Mouse (Mus musculus): ENCODE data around the gene Fxyd4. TPM values are rescaled to one million over a fixed set of nuclear protein-coding genes. Genes with fewer than 3 reads are reported as not detected.

Fxyd4 gene
- total and polyA plus RNA-seq, 2 experiments from 2014 or later = 0.91 TPM; not detected in 1

- Histone ChIP-seq H3K4me1 (ENCODE audit: insufficient read depth, low read length) (0 out of 2 replicates have a peak, but pooled peaks cover 3% of the 10 kb centered on the region), H3K27me3 (ENCODE audit: insufficient read depth, low read length) (no peaks in the 10 kb centered on the region), H3K4me2 (ENCODE audit: low read depth, low read length) (no peak overlapping the region), H3K36me3 (ENCODE audit: insufficient read depth, low read length) (no peaks in the 10 kb centered on the region), H3K27ac (no peak overlapping the region), H3K9ac (replicated peaks; ENCODE audit: low read length) (no peak overlapping the region), H3K9me3 (ENCODE audit: low read length) (no peaks in the 10 kb centered on the region), H3K4me3 (ENCODE audit: low read length) (no peak overlapping the region)
- DNase-seq (ENCODE audit: low spot score) (no peak), ATAC-seq (no peak)
- 83% methylated on average over 2 of the region's 2 CpGs for WGBS
- TF ChIP-seq CTCF (IDR thresholded peaks at IDR 0.05; ENCODE audit: low read depth) = no peak
Measured at GRCm38 (mm10) chr6:117943899-117944298, 6.4 kb upstream of the Fxyd4 start.

DNA sequence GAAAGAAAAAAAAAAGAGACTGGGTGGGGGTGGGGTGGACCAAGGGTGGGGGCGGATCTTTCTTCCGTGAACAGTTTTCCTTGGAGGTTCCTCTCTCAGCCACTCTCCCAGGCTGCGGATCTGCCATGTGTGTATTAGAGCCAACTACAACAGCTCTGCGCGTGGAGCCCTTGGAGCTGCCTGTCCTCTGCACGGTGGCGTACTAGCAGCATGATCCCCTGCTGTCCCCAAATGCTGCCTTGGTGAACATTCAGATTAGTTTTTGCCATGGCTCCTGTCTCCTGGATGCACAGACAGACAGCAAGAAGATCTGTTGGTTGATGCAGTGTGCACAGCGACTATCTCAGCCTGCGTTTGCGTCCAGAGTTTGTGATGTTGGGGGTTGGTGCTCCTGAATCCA is 5.3 kb upstream of the Fxyd4 start:
- Histone ChIP-seq H3K4me3 (ENCODE audit: low read length) (no peak overlapping the region), H3K27ac (no peak overlapping the region), H3K27me3 (ENCODE audit: insufficient read depth, low read length) (no peaks in the 10 kb centered on the region), H3K9ac (replicated peaks; ENCODE audit: low read length) (no peak overlapping the region), H3K36me3 (ENCODE audit: insufficient read depth, low read length) (no peaks in the 10 kb centered on the region), H3K4me1 (ENCODE audit: insufficient read depth, low read length) (0 out of 2 replicates have a peak, but pooled peaks cover 3% of the 10 kb centered on the region), H3K9me3 (ENCODE audit: low read length) (no peaks in the 10 kb centered on the region), H3K4me2 (ENCODE audit: low read depth, low read length) (no peak overlapping the region)
- TF ChIP-seq CTCF (IDR thresholded peaks at IDR 0.05; ENCODE audit: low read depth) = no peak
- DNase-seq (ENCODE audit: low spot score) (no peak), ATAC-seq (no peak)
- 78% methylated on average over 10 of the region's 10 CpGs for WGBS

GRCm38 (mm10) chr6:117938951-117939350 is 1.5 kb upstream of the Fxyd4 start:
- WGBS = 80% methylated on average over 10 of the region's 10 CpGs
- H3K27ac ChIP-seq = no peak overlapping the region
- H3K9me3 ChIP-seq (ENCODE audit: low read length) = no peaks in the 10 kb centered on the region
- no peak overlapping the region for H3K9ac ChIP-seq (replicated peaks; ENCODE audit: low read length)
- H3K4me1 ChIP-seq (ENCODE audit: insufficient read depth, low read length) = 0 out of 2 replicates have a peak, but pooled peaks cover 3% of the 10 kb centered on the region
- no peaks in the 10 kb centered on the region for H3K27me3 ChIP-seq (ENCODE audit: insufficient read depth, low read length)
- H3K4me2 ChIP-seq (ENCODE audit: low read depth, low read length) = no peak overlapping the region
- H3K36me3 ChIP-seq (ENCODE audit: insufficient read depth, low read length) = no peaks in the 10 kb centered on the region
- DNase-seq (ENCODE audit: low spot score) = no peak
- H3K4me3 ChIP-seq (ENCODE audit: low read length) = no peak overlapping the region
- no peak for TF ChIP-seq CTCF (IDR thresholded peaks at IDR 0.05; ENCODE audit: low read depth)
- ATAC-seq = no peak

DNA sequence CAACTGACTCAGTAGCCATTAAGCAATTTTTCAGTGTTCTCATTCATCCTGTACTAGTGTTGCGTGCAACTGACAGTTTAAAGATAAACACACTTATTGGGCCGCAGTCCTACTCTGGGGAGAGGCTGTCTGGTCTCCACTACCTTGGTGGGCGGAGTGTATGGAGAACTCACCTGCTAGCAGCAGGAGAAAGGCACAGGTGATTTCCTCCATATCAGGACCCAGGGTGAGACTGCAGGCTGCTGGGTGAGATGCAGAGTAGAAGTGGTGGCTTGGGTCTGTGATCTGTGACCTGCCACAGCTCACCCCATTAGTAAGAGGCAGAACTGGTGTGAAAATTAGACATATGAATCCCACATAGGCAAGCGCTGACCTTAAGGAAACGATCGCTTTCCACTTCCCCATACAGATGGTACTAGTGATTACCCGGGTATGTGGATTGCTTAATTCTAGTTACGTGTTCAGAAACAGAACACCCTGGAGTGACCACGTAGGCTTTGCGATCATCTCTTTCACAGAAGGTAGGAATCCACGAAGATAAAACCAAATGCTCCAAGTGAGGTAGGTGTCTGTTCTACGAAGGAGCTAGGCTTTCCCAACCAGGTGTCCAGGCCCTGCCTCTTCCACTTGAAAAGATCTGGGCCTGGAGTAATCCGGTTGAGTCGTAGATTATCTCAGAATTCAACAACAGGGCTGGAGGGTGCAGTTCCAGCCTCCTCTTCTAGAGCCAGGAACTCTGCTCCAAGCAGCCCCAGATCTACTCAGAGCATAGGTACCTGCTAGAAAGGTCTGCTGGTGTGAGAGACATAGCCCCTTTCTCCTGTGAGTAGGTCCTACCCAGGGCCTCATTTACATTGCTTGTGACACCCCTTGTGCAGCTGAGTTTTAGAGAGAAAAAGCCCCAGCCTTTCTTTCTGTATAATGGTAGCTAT is 1.5 kb downstream of the Fxyd4 start:
- H3K27me3 ChIP-seq (ENCODE audit: insufficient read depth, low read length) = no peaks in the 10 kb centered on the region
- no peak overlapping the region for H3K9ac ChIP-seq (replicated peaks; ENCODE audit: low read length)
- H3K4me3 ChIP-seq (ENCODE audit: low read length) = no peak overlapping the region
- WGBS = 94% methylated on average over 14 of the region's 14 CpGs
- DNase-seq (ENCODE audit: low spot score) (no peak), ATAC-seq (no peak)
- no peak for TF ChIP-seq CTCF (IDR thresholded peaks at IDR 0.05; ENCODE audit: low read depth)
- H3K4me2 ChIP-seq (ENCODE audit: low read depth, low read length) = no peak overlapping the region
- H3K36me3 ChIP-seq (ENCODE audit: insufficient read depth, low read length) = no peaks in the 10 kb centered on the region
- H3K9me3 ChIP-seq (ENCODE audit: low read length) = no peaks in the 10 kb centered on the region
- H3K4me1 ChIP-seq (ENCODE audit: insufficient read depth, low read length) = no peaks in the 10 kb centered on the region
- no peak overlapping the region for H3K27ac ChIP-seq

DNA sequence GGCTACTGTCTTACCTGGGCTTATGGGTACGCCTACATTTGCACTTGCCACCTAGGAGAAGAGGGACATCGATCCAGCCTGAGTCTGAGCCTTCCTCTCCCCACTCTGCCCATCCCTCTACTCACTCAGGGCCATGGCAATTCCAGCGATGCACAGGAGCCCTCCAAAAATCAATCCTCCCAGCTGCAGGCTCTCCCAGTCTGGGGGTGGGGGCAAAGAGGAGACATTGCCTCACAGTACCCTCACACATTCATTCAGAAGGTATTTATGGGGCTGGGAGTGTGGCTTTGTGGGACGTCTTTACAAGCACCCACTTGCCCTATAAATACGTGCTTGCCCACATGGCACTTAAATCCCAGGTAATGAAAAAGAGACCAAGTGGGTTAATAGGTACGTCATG is 3.2 kb downstream of the Fxyd4 start:
- Histone ChIP-seq H3K4me2 (ENCODE audit: low read depth, low read length) (no peak overlapping the region), H3K4me3 (ENCODE audit: low read length) (no peak overlapping the region)

DNA sequence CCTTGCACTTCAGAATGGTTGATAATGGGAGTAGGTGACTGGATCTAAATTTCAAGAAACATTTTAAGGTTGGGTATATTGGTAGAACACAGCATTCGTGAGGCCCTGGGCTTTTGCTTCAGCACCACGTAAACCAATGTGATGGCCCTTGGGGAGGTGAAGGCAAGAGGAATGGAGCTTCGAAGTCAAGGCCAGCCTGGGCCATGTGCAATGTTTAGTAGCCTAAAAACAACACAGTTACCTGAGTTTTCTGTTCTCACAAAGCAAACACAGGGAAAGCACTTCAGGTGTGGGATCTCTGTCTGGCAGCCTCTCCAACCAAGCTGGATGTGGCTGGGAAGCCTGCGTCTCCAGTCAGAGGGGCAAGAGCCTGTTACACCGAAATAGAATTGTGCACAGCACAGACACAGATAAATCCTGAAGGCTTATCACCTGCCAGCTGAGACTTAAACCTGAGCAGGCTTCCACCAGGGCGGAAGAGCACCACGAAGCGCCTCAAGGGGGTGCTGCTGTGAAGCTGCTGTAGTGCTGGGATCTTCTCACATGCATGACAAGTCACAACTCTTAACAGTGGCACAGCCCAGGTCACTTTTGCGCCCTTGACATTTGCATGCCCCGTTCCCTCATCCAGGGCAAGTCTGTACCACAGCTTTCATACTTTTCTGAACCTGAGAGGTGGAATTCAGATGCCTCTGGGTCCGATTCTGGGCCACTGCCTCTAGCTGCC is 5.0 kb downstream of the Fxyd4 start:
- H3K9ac ChIP-seq (replicated peaks; ENCODE audit: low read length) = no peak overlapping the region
- H3K27ac ChIP-seq = no peak overlapping the region
- H3K4me2 ChIP-seq (ENCODE audit: low read depth, low read length) = no peak overlapping the region
- no peaks in the 10 kb centered on the region for H3K9me3 ChIP-seq (ENCODE audit: low read length)
- 61% methylated on average over 11 of the region's 11 CpGs for WGBS
- no peaks in the 10 kb centered on the region for H3K27me3 ChIP-seq (ENCODE audit: insufficient read depth, low read length)
- TF ChIP-seq CTCF (IDR thresholded peaks at IDR 0.05; ENCODE audit: low read depth) = peak; percentile 67
- no peak overlapping the region for H3K4me3 ChIP-seq (ENCODE audit: low read length)
- no peaks in the 10 kb centered on the region; the same call in 1 of the 2 replicates for H3K36me3 ChIP-seq (ENCODE audit: insufficient read depth, low read length)
- DNase-seq (ENCODE audit: low spot score) = peak; percentile 45
- no peaks in the 10 kb centered on the region for H3K4me1 ChIP-seq (ENCODE audit: insufficient read depth, low read length)
- ATAC-seq = peak; percentile 58; the same call in 1 of the 2 replicates

More for the DNA sequence above, 3.2 kb downstream of the Fxyd4 start:
- 86% methylated on average over 6 of the region's 6 CpGs for WGBS
- no peak overlapping the region for H3K27ac ChIP-seq
- DNase-seq (ENCODE audit: low spot score) (no peak), ATAC-seq (no peak)
- H3K9me3 ChIP-seq (ENCODE audit: low read length) = no peaks in the 10 kb centered on the region
- no peak overlapping the region for H3K9ac ChIP-seq (replicated peaks; ENCODE audit: low read length)
- TF ChIP-seq CTCF (IDR thresholded peaks at IDR 0.05; ENCODE audit: low read depth) = no peak
- no peaks in the 10 kb centered on the region; the same call in 1 of the 2 replicates for H3K36me3 ChIP-seq (ENCODE audit: insufficient read depth, low read length)
- H3K27me3 ChIP-seq (ENCODE audit: insufficient read depth, low read length) = no peaks in the 10 kb centered on the region
- H3K4me1 ChIP-seq (ENCODE audit: insufficient read depth, low read length) = no peaks in the 10 kb centered on the region
